Mouse (Mus musculus): ENCODE data around the gene Dcakd. TPM values are rescaled to one million over a fixed set of nuclear protein-coding genes. Genes with fewer than 3 reads are reported as not detected.

Dcakd gene
- total RNA-seq, 2 experiments from 2014 or later, result 10.7 to 13.4 TPM

GRCm38 (mm10) chr11:103010454-103011205, 17.5 kb downstream of the Dcakd start:
- no peak for ATAC-seq (replicated peaks; ENCODE audit: low FRiP score, poor library complexity, severe bottlenecking)

GRCm38 (mm10) chr11:103009208-103009607, 18.9 kb downstream of the Dcakd start:
- ATAC-seq (replicated peaks; ENCODE audit: low FRiP score, poor library complexity, severe bottlenecking), result peak; percentile 69; the same call in 1 of the 2 replicates

GRCm38 (mm10) chr11:103008558-103008957, 19.6 kb downstream of the Dcakd start:
- no peak for ATAC-seq (replicated peaks; ENCODE audit: low FRiP score, poor library complexity, severe bottlenecking)

GRCm38 (mm10) chr11:103007001-103007340, 21.2 kb downstream of the Dcakd start:
- ATAC-seq (replicated peaks; ENCODE audit: low FRiP score, poor library complexity, severe bottlenecking), result no peak

GRCm38 (mm10) chr11:103006286-103007000, 21.7 kb downstream of the Dcakd start:
- ATAC-seq (replicated peaks; ENCODE audit: low FRiP score, poor library complexity, severe bottlenecking), result no peak

- no peak for ATAC-seq (replicated peaks; ENCODE audit: low FRiP score, poor library complexity, severe bottlenecking)
These were observed 22.7 kb downstream of the Dcakd start for GRCm38 (mm10) chr11:103005254-103005981.

- ATAC-seq (replicated peaks; ENCODE audit: low FRiP score, poor library complexity, severe bottlenecking), result no peak
These were observed 23.3 kb downstream of the Dcakd start for GRCm38 (mm10) chr11:103004852-103005251.

- ATAC-seq (replicated peaks; ENCODE audit: low FRiP score, poor library complexity, severe bottlenecking), result no peak
These were observed 24.9 kb downstream of the Dcakd start for GRCm38 (mm10) chr11:103003210-103003609.

- ATAC-seq (replicated peaks; ENCODE audit: low FRiP score, poor library complexity, severe bottlenecking), result no peak
These were observed 27.1 kb downstream of the Dcakd start for GRCm38 (mm10) chr11:103001063-103001462.

GRCm38 (mm10) chr11:103000111-103000510, 28.0 kb downstream of the Dcakd start:
- ATAC-seq (replicated peaks; ENCODE audit: low FRiP score, poor library complexity, severe bottlenecking), result no peak

GRCm38 (mm10) chr11:102999317-102999970, 28.7 kb downstream of the Dcakd start:
- ATAC-seq (replicated peaks; ENCODE audit: low FRiP score, poor library complexity, severe bottlenecking), result no peak

GRCm38 (mm10) chr11:102998577-102999316, 29.4 kb downstream of the Dcakd start:
- ATAC-seq (replicated peaks; ENCODE audit: low FRiP score, poor library complexity, severe bottlenecking), result no peak

GRCm38 (mm10) chr11:102998254-102998576, 29.9 kb downstream of the Dcakd start:
- no peak for ATAC-seq (replicated peaks; ENCODE audit: low FRiP score, poor library complexity, severe bottlenecking)

GRCm38 (mm10) chr11:102996991-102997770, 31.0 kb downstream of the Dcakd start:
- no peak for ATAC-seq (replicated peaks; ENCODE audit: low FRiP score, poor library complexity, severe bottlenecking)

GRCm38 (mm10) chr11:102996385-102996784, 31.7 kb downstream of the Dcakd start:
- ATAC-seq (replicated peaks; ENCODE audit: low FRiP score, poor library complexity, severe bottlenecking), result no peak

- ATAC-seq (replicated peaks; ENCODE audit: low FRiP score, poor library complexity, severe bottlenecking), result no peak
These were observed 33.2 kb downstream of the Dcakd start for GRCm38 (mm10) chr11:102994952-102995351.

GRCm38 (mm10) chr11:102993420-102994029, 34.6 kb downstream of the Dcakd start:
- ATAC-seq (replicated peaks; ENCODE audit: low FRiP score, poor library complexity, severe bottlenecking), result no peak

- peak; percentile 62; the same call in 1 of the 2 replicates for ATAC-seq (replicated peaks; ENCODE audit: low FRiP score, poor library complexity, severe bottlenecking)
These were observed 35.2 kb downstream of the Dcakd start for GRCm38 (mm10) chr11:102992940-102993339.

Measured in erythroid progenitor cell, adult 5-6 weeks (primary cell).